Mouse (Mus musculus) liver, postnatal 0 days (tissue): ENCODE measurements around the gene Lst1. TPM values are rescaled to one million over a fixed set of nuclear protein-coding genes. Genes with fewer than 3 reads are reported as not detected.
A peak's percentile ranks its signal among the peaks of the same experiment; 100 is the strongest.

ENCODE experiments used
- ATAC-seq: fragments of 200-750 bp; cut with Nextera tagmentation; 2 replicates; pipeline ENCODE4 v1.8.0; 2017; ENCODE audit warnings: mild to moderate bottlenecking, moderate library complexity
- DNase-seq: peaks from one replicate; pipeline ENCODE4 v3.0.0-alpha.2; 2016
- H3K27ac ChIP-seq: fragments of 300-500 bp; sonication (generic); 2 replicates; pipeline ENCODE4 v1.5.1; 2014; ENCODE audit warnings: antibody characterized with exemption, moderate library complexity, mild to moderate bottlenecking, low read depth
- H3K27me3 ChIP-seq: fragments of 300-500 bp; sonication (generic); 2 replicates; pipeline ENCODE4 v1.6.1; 2014; ENCODE audit warnings: low read length, control low read depth, mixed read lengths; ENCODE audit not compliant: insufficient read depth
- H3K36me3 ChIP-seq: fragments of 300-500 bp; sonication (generic); replicated peaks from 2 replicates; pipeline ENCODE4 v1.6.1; 2014; ENCODE audit warnings: mild to moderate bottlenecking, control low read depth, low read length, moderate library complexity, mixed read lengths; ENCODE audit not compliant: insufficient read depth
- H3K4me1 ChIP-seq: fragments of 300-500 bp; sonication (generic); 2 replicates; pipeline ENCODE4 v1.6.1; 2014; ENCODE audit warnings: antibody characterized with exemption, mild to moderate bottlenecking, control low read depth; ENCODE audit not compliant: insufficient read depth
- H3K4me2 ChIP-seq: fragments of 300-500 bp; sonication (generic); 2 replicates; pipeline ENCODE4 v1.6.1; 2014; ENCODE audit warnings: low read depth, mild to moderate bottlenecking, low read length, moderate library complexity, mixed read lengths
- H3K4me3 ChIP-seq: fragments of 300-500 bp; sonication (generic); 2 replicates; pipeline ENCODE4 v1.5.1; 2014; ENCODE audit warnings: low read depth, low read length
- H3K9ac ChIP-seq: fragments of 300-500 bp; sonication (generic); replicated peaks from 2 replicates; pipeline ENCODE4 v1.6.1; 2014; ENCODE audit warnings: mild to moderate bottlenecking, moderate library complexity
- H3K9me3 ChIP-seq: fragments of 300-500 bp; sonication (generic); 2 replicates; pipeline ENCODE4 v1.6.1; 2016; ENCODE audit warnings: mild to moderate bottlenecking, control low read depth, low read length, mixed read lengths
- CTCF ChIP-seq: sonication (generic); IDR thresholded peaks from 2 replicates; pipeline ENCODE4 v1.5.1; 2016; ENCODE audit warnings: antibody characterized with exemption, low read depth
- EP300 ChIP-seq: IDR thresholded peaks from 2 replicates; pipeline ENCODE4 v1.6.1; 2016; ENCODE audit warnings: antibody characterized with exemption, low read depth, mild to moderate bottlenecking
- WGBS: fragments of 180-500 bp; shearing (Covaris S2); extraction: QIAGEN DNeasy Blood & Tissue Kit; methylation state at CpG from one replicate; pipeline ENCODE4 v1.1.7; 2014; ENCODE audit not compliant: insufficient replicate concordance; 5-methylcytosine and 5-hydroxymethylcytosine counted together
- polyA plus RNA-seq: library from polyadenylated mRNA; unstranded; fragments of >200 nt; fragmentation: Nextera tagmentation; extraction: Ambion mirVana; gene quantifications from 2 replicates; pipeline ENCODE4 v1.2.1, GENCODE M21; 2015

Lst1 gene
- polyA plus RNA-seq, 1 experiment from 2014 or later: 44.2 TPM

DNA sequence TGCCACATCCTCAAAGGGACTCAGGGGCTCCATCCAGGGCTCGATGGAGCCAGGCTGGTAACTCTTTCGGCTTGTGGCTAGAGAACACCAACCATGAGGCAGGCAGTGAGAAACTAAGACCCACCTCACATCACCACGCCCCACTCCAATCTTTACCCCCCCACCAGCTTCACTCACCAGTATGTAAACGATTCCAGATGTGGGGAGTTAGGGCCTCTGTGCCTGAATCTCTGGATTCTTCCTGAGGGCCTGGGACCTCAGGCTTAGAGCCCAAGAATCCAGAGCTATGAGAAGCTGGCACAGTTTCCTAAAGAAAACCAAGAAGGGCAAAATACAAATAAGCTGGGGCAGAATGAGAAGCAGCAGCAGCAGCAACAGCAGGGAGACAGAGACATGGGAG, 34.3 kb downstream of the Lst1 start:
- Histone ChIP-seq H3K4me1 (0 out of 2 replicates have a peak, but pooled peaks cover 2% of the 10 kb centered on the region), H3K9me3 (no peaks in the 10 kb centered on the region), H3K36me3 (peaks cover 96% of the 10 kb centered on the region), H3K4me2 (no peak overlapping the region), H3K27ac (no peak overlapping the region), H3K9ac (no peak overlapping the region), H3K4me3 (no peak overlapping the region), H3K27me3 (no peaks in the 10 kb centered on the region)
- DNase-seq: no peak
- TF ChIP-seq EP300: no peak
- TF ChIP-seq CTCF: no peak
- 82% methylated on average over 4 of the region's 4 CpGs for WGBS
- no peak for ATAC-seq

DNA sequence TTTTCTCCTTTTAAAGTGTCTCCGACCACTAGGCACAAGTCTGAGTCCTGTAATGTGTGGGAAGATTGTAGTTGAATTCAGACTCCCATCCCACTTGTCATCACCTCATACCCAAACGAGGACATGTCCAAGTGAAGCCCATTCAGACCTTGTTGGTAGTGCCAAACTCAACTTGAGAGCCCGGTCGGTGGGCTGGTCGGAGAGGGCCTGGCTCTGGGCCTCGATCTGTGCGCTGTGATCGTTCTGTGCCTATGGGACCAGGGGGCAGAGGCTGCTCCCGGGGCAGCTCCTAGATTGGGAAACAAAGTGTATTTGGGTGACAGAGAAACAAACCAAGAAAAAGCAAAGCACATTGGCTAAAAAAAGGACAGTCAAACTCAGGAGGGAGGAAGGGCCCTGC, 35.2 kb downstream of the Lst1 start:
- Histone ChIP-seq H3K4me3 (no peak overlapping the region), H3K4me2 (no peak overlapping the region), H3K4me1 (0 out of 2 replicates have a peak, but pooled peaks cover 2% of the 10 kb centered on the region), H3K27ac (no peak overlapping the region), H3K9me3 (no peaks in the 10 kb centered on the region), H3K27me3 (no peaks in the 10 kb centered on the region), H3K9ac (no peak overlapping the region), H3K36me3 (peaks cover 94% of the 10 kb centered on the region)
- ATAC-seq (no peak), DNase-seq (no peak)
- 91% methylated on average over 9 of the region's 9 CpGs for WGBS
- no peak for TF ChIP-seq CTCF
- TF ChIP-seq EP300: no peak

DNA sequence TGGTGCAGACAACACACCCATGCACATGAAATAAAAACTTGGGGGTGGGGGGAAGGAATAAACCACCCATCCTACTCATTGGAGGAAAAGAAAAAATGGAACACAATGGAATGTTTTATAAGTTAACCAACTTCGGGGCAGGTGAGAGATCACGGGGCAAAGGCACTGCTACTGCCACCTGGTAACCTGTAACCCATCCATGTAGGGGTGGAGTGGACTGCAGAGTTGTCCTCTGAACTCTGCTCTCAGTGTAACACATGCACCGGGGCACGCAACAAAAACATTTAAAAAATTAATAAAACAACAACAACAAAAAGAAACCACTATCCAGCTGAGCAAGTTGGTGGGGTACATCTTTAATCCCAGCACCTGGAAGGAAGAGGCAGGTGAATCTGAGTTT, 36.1 kb downstream of the Lst1 start:
- H3K9ac ChIP-seq: no peak overlapping the region
- 90% methylated on average over 4 of the region's 4 CpGs for WGBS
- no peaks in the 10 kb centered on the region for H3K27me3 ChIP-seq
- DNase-seq (no peak), ATAC-seq (no peak)
- peaks cover 90% of the 10 kb centered on the region for H3K36me3 ChIP-seq
- TF ChIP-seq EP300: no peak
- H3K4me1 ChIP-seq: 0 out of 2 replicates have a peak, but pooled peaks cover 2% of the 10 kb centered on the region
- no peak overlapping the region for H3K27ac ChIP-seq
- no peak overlapping the region for H3K4me2 ChIP-seq
- H3K9me3 ChIP-seq: no peaks in the 10 kb centered on the region
- H3K4me3 ChIP-seq: no peak overlapping the region

DNA sequence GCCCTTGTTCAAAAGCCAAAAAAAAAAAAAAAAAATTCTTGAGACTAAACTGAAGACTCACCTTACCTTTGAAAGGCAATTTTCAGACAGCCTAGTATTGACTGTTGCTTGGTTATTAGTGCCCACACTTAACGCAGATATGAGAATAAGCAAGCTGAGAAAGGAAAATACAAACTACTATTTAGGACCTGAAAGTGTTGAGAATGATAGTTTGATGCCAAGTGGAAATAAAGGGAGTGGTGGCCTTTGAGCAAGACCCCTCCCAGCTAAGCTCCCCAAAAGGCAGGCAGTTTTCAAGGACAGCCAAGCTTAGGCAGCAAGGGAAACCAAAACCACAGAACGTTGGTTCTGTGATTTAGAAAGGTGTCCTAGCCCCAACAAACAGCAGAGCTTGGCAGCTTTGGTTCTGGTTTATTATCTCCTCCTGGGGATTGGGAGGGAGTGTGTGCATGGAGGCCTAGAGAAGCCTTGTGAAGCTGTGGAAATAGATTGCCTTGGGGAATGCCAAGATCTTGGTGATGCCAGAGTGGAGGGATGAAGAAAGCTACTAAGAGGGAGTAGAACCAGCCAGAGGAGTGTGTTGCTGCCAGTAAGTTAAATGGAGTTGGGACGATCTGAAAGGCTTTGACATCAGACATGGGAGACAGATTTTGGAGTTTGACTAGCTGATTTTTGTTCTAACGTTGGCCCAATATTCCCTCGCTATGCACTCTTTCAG, 40.2 kb downstream of the Lst1 start:
- peaks cover 90% of the 10 kb centered on the region for H3K36me3 ChIP-seq
- 0 out of 2 replicates have a peak, but pooled peaks have one; percentile 4 for ATAC-seq
- 0 out of 2 replicates have a peak, but pooled peaks cover 2% of the 10 kb centered on the region for H3K4me1 ChIP-seq
- no peak overlapping the region for H3K4me3 ChIP-seq
- no peak for DNase-seq
- no peaks in the 10 kb centered on the region for H3K9me3 ChIP-seq
- H3K4me2 ChIP-seq: no peak overlapping the region
- TF ChIP-seq CTCF: no peak
- no peak for TF ChIP-seq EP300
- 63% methylated on average over 5 of the region's 5 CpGs for WGBS
- H3K9ac ChIP-seq: no peak overlapping the region
- no peak overlapping the region for H3K27ac ChIP-seq
- no peaks in the 10 kb centered on the region for H3K27me3 ChIP-seq

DNA sequence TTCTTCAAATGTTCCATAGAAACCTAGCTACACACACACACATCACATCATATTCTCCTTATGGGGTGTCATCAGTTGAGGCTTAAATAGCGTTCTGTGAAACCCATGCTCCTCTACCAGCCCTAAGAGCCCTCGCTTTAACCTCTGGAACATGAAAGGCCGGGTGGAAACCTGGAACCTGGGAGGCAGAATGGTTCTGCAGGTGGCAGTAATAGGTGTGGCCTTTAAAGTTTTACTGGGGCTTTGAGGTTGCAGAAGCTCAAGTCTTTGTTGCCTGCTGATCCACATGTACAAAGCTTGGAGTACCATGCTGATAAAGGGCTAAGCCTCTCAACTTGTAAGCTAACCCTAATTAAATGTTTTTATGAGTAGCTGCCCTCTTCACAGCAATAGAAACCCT, 40.9 kb downstream of the Lst1 start:
- no peak for DNase-seq
- peaks cover 90% of the 10 kb centered on the region for H3K36me3 ChIP-seq
- no peak for ATAC-seq
- H3K27ac ChIP-seq: no peak overlapping the region
- H3K9ac ChIP-seq: no peak overlapping the region
- H3K27me3 ChIP-seq: no peaks in the 10 kb centered on the region
- H3K4me3 ChIP-seq: no peak overlapping the region
- no peaks in the 10 kb centered on the region for H3K9me3 ChIP-seq
- no peak overlapping the region for H3K4me2 ChIP-seq
- 63% methylated on average over 3 of the region's 3 CpGs for WGBS
- TF ChIP-seq CTCF (no peak), EP300 (no peak)
- 0 out of 2 replicates have a peak, but pooled peaks cover 2% of the 10 kb centered on the region for H3K4me1 ChIP-seq

DNA sequence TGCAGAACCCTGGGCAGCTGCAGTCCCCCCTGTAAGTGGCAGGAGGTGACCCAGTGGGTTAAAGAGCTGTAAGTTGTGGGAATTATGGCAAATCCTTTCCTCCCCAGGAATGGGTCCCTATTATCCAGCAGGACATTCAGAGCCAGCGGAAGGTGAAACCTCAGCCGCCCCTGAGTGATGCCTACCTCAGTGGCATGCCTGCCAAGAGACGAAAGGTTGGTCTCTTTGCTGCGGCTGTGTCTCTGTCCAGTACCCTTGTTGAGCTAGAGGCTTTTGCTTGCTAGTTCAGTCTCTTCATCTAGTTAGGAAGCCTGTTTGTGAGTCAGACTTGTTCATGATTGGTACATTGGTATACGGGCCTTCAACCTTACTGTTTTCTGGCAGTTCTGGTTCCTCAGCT, 42.1 kb downstream of the Lst1 start:
- no peak overlapping the region for H3K27ac ChIP-seq

DNA sequence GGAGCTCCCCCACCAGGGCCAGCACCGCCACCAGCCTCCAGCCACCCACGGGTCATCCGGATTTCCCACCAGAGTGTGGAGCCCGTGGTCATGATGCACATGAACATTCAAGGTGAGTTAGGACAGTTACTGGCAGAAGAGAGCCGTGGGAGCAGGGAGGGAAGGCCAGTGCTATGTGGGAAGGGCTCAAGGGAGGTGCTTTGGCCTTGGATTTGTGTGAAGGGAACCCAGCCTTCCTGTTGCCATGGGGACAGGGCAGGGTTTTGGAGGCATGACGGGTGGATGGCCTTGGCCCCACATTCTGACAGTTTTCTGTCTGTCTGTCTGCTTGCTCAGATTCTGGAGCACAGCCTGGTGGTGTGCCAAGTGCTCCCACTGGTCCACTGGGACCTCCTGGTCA, 46.3 kb downstream of the Lst1 start:
- Histone ChIP-seq H3K36me3 (peaks cover 91% of the 10 kb centered on the region), H3K27me3 (no peaks in the 10 kb centered on the region), H3K9me3 (no peaks in the 10 kb centered on the region), H3K4me2 (no peak overlapping the region), H3K9ac (no peak overlapping the region), H3K4me1 (peaks cover 4% of the 10 kb centered on the region), H3K27ac (no peak overlapping the region), H3K4me3 (no peak overlapping the region)
- no peak for TF ChIP-seq EP300
- TF ChIP-seq CTCF: no peak
- 72% methylated on average over 6 of the region's 6 CpGs for WGBS
- ATAC-seq (no peak), DNase-seq (no peak)

More for the DNA sequence above, 42.1 kb downstream of the Lst1 start:
- H3K9ac ChIP-seq: no peak overlapping the region
- H3K36me3 ChIP-seq: peaks cover 92% of the 10 kb centered on the region
- ATAC-seq (no peak), DNase-seq (no peak)
- no peaks in the 10 kb centered on the region for H3K9me3 ChIP-seq
- 87% methylated on average over 5 of the region's 5 CpGs for WGBS
- TF ChIP-seq CTCF (no peak), EP300 (no peak)
- no peaks in the 10 kb centered on the region for H3K27me3 ChIP-seq
- no peak overlapping the region for H3K4me2 ChIP-seq
- 0 out of 2 replicates have a peak, but pooled peaks cover 2% of the 10 kb centered on the region for H3K4me1 ChIP-seq
- no peak overlapping the region for H3K4me3 ChIP-seq
